Mouse (Mus musculus): ENCODE data around the gene Pdzd2. TPM values are rescaled to one million over a fixed set of nuclear protein-coding genes. Genes with fewer than 3 reads are reported as not detected.
A peak's percentile ranks its signal among the peaks of the same experiment; 100 is the strongest.

Gene Pdzd2
- polyA plus RNA-seq, 2 experiments from 2014 or later, result 0.08 to 0.63 TPM

- no peak for ATAC-seq
Observed at GRCm38 (mm10) chr15:12728381-12728780, 11.3 kb downstream of the Pdzd2 start.

DNA sequence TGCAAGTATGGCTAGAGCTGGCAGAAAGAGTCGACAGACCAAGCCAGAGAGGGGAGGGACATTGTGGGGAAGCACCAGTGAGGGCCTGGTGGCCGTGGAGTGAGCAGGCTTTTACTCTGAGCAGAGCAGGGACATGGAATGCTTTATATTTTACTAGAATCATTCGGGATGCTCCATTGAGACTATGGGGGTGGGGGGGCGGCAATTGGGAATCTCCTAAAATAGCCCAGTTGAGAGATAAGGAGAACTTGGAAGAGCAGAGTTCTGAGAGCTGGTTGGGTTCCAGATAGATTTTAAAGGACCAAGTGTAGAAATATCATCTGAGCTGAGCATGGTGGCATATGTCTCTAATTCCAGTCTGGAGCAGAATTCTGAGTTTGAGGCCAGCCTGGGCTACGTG, 14.5 kb downstream of the Pdzd2 start:
- ATAC-seq, result no peak

DNA sequence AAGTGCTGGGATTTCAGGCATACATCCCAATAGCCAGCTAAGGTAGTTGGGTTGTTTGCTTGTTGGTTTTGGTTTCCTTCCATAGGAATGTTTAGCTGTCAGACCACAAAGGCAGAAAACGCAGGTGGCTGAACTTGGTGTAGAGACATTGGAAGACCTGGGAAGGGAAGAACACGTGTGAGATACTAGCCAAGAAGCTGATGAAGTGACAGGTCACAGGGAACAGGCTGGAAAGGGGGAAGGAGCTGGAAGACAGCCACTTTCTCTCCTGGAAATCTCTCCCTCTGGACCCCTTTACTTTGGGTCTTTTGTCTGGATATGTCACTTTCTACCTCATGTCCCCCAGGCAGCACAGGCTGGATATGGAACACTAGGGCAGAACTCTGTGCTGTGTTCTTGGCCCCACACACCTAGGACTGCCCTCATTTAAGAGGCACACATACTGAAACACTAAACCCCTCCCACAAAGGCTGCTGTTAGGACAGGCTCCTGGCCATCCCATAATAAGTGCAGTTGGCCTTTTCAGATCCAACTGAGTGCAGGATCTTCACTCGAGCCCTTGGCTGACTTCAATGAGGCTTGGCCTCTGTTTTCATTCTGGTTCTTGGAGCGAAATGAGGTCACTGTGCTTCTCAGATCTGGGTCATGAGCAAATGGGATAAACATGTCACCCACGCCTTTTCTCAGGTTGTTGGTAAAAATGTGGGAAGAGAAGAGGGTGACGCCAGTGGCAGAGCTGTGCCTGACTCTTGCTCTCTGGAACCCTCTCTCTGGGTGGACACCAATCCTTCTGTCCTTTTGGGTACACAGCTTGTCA, 17.8 kb downstream of the Pdzd2 start:
- no peak for ATAC-seq

DNA sequence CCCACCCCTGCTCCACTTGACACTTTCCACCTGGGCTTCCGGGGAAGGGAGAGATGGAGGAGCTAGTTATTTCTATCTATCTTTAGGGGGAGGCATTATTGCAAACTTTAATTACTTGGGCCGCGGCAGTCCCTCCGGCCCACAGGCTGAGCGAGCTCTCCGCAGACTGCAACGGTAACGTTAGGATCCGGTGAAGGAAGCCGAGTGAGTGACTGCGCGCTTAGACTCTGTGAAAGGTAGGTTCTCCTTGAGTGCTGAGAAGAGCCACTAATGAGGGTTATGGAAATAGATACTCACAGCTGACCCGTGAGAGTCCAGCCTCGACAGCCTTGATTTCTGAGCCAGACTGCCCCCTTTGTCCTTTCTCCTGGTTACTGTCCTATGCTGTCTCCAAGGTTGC, 20.9 kb downstream of the Pdzd2 start:
- ATAC-seq, result no peak

GRCm38 (mm10) chr15:12717410-12717809, 22.3 kb downstream of the Pdzd2 start:
- ATAC-seq, result no peak

- no peak for ATAC-seq
Observed at GRCm38 (mm10) chr15:12716881-12717280, 22.8 kb downstream of the Pdzd2 start.

DNA sequence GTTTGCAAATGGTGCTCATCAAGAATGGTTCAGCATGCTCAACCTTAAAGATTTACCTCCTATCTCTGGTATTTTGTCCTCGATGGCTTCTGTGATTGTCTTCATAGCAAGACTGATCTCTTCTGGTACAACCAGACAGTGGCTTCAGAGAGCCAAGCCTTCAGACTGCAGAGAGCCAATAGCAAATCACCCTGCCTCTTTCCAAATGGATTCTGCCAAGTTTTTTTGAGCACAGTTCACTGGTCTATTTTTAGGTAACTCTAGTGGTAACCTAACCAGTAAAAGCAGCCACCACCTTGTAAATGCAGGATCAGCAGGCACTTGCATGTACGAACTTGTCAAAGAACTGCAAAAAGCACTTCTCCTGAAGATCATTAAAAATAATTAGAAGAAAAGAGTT, 25.4 kb downstream of the Pdzd2 start:
- no peak for ATAC-seq

GRCm38 (mm10) chr15:12713216-12713615, 26.5 kb downstream of the Pdzd2 start:
- no peak for ATAC-seq

DNA sequence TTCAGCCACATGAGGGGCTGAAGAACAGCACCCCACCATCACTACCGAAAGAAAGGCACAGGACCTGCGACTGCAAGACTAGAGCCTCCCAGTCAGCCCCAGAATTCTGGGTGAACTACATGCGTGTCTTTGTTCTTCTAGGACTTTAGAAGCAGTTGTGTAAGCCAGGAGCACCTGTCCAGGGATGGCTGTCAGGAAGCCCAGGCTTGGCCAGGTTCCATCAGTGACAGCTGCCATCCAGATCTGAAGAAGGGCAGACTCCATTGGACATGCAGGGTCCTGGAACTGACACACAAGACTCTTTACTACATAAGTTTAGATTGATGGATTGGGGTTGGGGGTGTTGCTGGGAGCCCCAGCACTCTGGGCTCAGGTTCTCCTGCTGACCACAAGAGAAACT, 29.7 kb downstream of the Pdzd2 start:
- no peak for ATAC-seq

DNA sequence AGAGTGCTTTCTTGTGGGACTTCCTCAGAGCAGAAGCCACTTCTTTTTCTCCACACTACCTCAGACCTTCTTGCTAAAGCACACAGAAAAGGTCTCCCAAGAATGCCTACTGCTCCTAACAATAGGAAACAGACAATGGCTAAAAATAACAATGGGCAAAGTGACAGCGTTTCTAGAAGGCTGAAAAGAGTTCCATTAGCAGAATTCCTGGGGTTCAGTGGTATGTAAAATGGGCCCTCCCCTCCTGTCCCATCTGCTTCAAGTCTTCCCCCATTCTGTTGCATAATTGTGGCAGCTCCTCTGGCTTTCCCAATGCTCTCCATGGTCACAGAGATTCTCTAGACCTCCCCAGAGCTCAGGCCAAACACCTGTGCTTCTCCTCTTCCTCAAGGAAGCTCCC, 31.4 kb downstream of the Pdzd2 start:
- ATAC-seq, result no peak

- no peak for ATAC-seq
Observed at GRCm38 (mm10) chr15:12706902-12707301, 32.8 kb downstream of the Pdzd2 start.

- ATAC-seq, result no peak
Observed at GRCm38 (mm10) chr15:12700367-12700766, 39.4 kb downstream of the Pdzd2 start.

DNA sequence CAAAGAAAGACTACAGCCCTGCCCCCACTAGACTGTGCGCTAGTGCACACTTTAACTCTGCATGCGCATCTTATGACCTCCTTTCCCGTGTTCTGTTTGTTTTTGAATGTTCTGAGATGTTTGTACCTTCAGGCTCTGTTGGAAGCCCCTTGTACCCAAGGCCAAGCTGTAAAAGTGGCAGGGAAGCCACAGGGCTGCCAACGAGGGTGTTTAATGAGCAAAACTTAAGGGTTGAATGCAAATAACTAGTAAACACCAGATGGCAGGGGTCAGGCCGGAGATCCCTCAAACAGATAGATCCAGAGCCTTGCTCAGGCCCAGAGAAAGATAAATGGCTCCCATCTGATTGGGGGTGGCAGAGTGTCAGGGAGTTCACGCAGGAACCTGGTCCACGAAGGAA, 42.0 kb downstream of the Pdzd2 start:
- ATAC-seq, result no peak

GRCm38 (mm10) chr15:12696889-12697288, 42.8 kb downstream of the Pdzd2 start:
- no peak for ATAC-seq

- no peak for ATAC-seq
Observed at GRCm38 (mm10) chr15:12689716-12690381, 49.9 kb downstream of the Pdzd2 start.

- no peak for ATAC-seq
Observed at GRCm38 (mm10) chr15:12682549-12682948, 57.2 kb downstream of the Pdzd2 start.

DNA sequence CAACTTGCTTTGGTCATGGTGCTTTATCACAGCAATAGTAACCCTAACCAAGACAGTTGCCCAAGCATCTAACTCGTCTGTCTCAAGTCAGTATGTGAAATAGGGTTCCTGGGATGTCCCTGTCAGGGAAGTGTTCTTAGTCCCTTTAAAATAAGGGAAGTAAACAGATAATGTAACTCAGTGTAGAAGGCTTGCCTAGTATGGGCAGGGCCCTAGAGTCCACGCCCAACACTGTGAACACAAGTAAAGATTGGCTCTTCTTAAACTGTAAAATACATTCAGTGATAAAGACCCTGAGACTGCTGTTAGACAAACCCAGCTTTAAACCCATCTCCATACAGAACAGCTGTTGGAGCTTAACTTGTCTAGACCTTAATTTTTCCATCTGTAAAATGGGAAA, 57.8 kb downstream of the Pdzd2 start:
- ATAC-seq, result no peak

- ATAC-seq, result no peak
Observed at GRCm38 (mm10) chr15:12680750-12681149, 59.0 kb downstream of the Pdzd2 start.

- ATAC-seq, result no peak
Observed at GRCm38 (mm10) chr15:12679996-12680395, 59.7 kb downstream of the Pdzd2 start.

DNA sequence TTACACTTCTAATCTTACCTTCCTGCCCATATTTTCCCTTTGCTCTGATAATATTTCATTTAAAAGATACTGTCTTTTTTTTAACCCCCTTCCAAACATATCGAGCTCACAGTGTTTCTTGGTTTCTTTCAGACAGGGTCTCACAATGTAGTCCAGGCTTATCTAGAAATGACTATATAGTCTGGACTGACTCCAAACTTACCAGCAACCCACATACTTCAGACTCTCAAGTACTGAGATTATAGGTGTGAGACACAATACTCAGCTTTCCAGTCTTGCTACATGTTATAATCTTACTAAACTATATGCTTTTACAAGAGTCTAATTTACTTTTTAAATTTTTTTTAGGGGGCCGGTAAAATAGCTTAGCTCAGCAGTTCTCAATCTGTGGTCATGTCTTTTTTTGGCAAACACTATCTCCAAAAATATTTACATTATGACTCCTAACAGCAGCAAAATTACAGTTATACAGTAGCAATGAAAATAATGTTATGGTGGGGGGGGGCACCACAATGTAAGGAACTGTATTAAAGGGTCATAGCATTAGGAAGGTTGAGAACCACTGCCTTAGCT, 61.1 kb downstream of the Pdzd2 start:
- ATAC-seq, result no peak

- no peak for ATAC-seq
Observed at GRCm38 (mm10) chr15:12675366-12675765, 64.4 kb downstream of the Pdzd2 start.

DNA sequence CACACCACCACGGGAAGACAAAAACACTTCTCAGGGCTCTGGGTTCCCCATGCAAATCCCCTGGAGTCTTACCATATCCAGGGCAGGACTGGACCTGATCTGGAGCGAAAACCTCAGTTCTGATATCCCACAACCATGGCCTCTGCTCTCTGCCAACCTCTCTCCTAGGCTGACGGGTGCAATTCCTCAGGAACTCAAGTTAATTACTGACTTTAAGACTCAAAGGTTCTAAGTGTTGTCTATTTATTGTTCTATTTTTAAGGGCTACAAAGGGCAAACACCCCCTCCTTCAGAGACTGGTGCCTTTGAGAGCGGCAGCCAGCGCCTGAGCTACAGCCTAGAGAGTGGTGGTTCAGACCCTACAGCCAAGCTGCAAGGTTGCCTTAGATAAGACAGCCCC, 65.7 kb downstream of the Pdzd2 start:
- ATAC-seq, result no peak

DNA sequence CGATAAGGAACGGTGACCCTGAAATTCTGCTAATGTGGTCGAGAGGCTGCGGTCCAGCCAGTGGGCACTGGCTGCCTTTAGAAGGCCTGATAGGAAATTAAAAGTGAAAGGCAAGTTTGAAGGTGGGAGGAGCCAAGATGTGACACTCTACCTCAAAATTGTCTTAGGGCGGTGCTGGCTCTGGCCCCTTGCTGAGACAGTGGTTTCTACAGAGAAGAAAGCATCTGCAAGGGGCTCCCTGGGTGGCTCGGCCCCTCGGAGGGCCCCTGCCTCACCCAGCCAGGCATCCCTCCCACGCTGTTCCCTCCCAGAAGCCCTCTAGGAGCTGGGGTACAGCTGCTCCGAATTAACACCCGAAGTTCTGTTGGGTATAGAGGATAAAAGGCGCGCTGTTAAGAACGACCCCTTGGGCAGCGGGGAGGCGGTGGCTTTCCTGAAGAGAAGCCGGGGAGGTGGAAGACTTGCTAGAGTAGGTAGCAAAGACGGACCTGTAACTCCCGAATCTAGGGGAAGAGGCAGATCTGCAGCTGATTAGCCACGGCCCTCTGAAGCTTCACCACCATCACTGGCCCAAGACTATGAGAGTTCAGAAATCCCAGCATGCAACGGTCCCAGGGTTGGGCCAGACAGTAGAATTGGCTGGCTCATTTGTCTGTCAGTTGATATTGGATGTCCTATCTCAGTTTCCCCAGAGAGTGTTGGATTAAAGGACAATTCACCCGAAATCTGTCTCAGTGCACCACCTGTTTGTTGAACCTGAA, 71.8 kb downstream of the Pdzd2 start:
- ATAC-seq, result peak; percentile 92
